Mouse (Mus musculus) lung, adult 2 months (tissue): ENCODE measurements around the gene Ifna11.

Source experiments
- CTCF ChIP-seq: fragments of 200-500 bp; IDR thresholded peaks from 2 replicates; pipeline ENCODE4 v1.5.1; 2011; ENCODE audit warnings: mild to moderate bottlenecking, low read length, control low read depth; ENCODE audit not compliant: insufficient read depth
- POLR2A ChIP-seq: fragments of 200-500 bp; IDR thresholded peaks from 2 replicates; pipeline ENCODE4 v1.6.1; 2011; ENCODE audit warnings: low read depth, mild to moderate bottlenecking, control low read depth, low read length, borderline replicate concordance; ENCODE audit errors: extremely low read depth

GRCm38 (mm10) chr4:88822995-88823394 lies 3.2 kb downstream of the Ifna11 start:
- TF ChIP-seq POLR2A (no peak), CTCF (no peak)
